Mouse (Mus musculus) limb, embryonic 14.5 days (tissue): ENCODE results near the gene Cxcl14. TPM values are rescaled to one million over a fixed set of nuclear protein-coding genes. Genes with fewer than 3 reads are reported as not detected.

Experiments used
- ATAC-seq: fragments of 200-750 bp; cut with Nextera tagmentation; 2 replicates; pipeline ENCODE4 v1.8.0; 2017; ENCODE audit warnings: low read depth, moderate number of reproducible peaks, moderate TSS enrichment; ENCODE audit not compliant: low FRiP score
- DNase-seq: peaks from one replicate; pipeline ENCODE4 v3.0.0-alpha.2; 2015; ENCODE audit warnings: low spot score
- H3K27ac ChIP-seq: fragments of 300-500 bp; sonication (generic); replicated peaks from 2 replicates; pipeline ENCODE4 v1.5.1; 2014; ENCODE audit warnings: low read depth, mild to moderate bottlenecking, low read length, moderate library complexity, mixed read lengths
- H3K27me3 ChIP-seq: fragments of 300-500 bp; sonication (generic); 2 replicates; pipeline ENCODE4 v1.6.1; 2014; ENCODE audit warnings: low read length, mixed read lengths; ENCODE audit not compliant: control insufficient read depth, insufficient read depth
- H3K36me3 ChIP-seq: fragments of 300-500 bp; sonication (generic); 2 replicates; pipeline ENCODE4 v1.6.1; 2014; ENCODE audit warnings: mild to moderate bottlenecking, low read length, moderate library complexity, mixed read lengths; ENCODE audit not compliant: control insufficient read depth, insufficient read depth
- H3K4me1 ChIP-seq: fragments of 300-500 bp; sonication (generic); 2 replicates; pipeline ENCODE4 v1.6.1; 2014; ENCODE audit warnings: antibody characterized with exemption, low read length, mixed read lengths; ENCODE audit not compliant: control insufficient read depth, insufficient read depth
- H3K4me2 ChIP-seq: fragments of 300-500 bp; sonication (generic); replicated peaks from 2 replicates; pipeline ENCODE4 v1.6.1; 2014; ENCODE audit warnings: low read depth, mild to moderate bottlenecking, low read length, moderate library complexity; ENCODE audit not compliant: severe bottlenecking
- H3K4me3 ChIP-seq: fragments of 300-500 bp; sonication (generic); replicated peaks from 2 replicates; pipeline ENCODE4 v1.5.1; 2014; ENCODE audit warnings: low read length
- H3K9ac ChIP-seq: fragments of 300-500 bp; sonication (generic); 2 replicates; pipeline ENCODE4 v1.6.1; 2014; ENCODE audit warnings: mild to moderate bottlenecking, low read depth, low read length, moderate library complexity; ENCODE audit not compliant: severe bottlenecking
- H3K9me3 ChIP-seq: fragments of 300-500 bp; sonication (generic); 2 replicates; pipeline ENCODE4 v1.6.1; 2016; ENCODE audit warnings: low read length; ENCODE audit not compliant: control insufficient read depth
- POLR2A ChIP-seq: fragments of 200-500 bp; IDR thresholded peaks from 2 replicates; pipeline ENCODE4 v1.8.0; 2012; ENCODE audit warnings: inconsistent platforms, mild to moderate bottlenecking, moderate library complexity, borderline replicate concordance; ENCODE audit not compliant: insufficient read depth, insufficient read length; ENCODE audit errors: extremely low read depth
- WGBS: fragments of 180-500 bp; shearing (Covaris S2); extraction: QIAGEN DNeasy Blood & Tissue Kit; methylation state at CpG from one replicate; pipeline ENCODE4 v1.1.7; 2014; 5-methylcytosine and 5-hydroxymethylcytosine counted together
- polyA plus RNA-seq, 2 experiments: library from polyadenylated mRNA; depleted of rRNA in 1 of 2; stranded (reverse) in 1 of 2; unstranded in 1 of 2; fragments of >200 nt; fragmentation: Nextera tagmentation in 1 of 2; extraction: Ambion mirVana in 1 of 2; gene quantifications; 2 replicates each; pipeline versions ENCODE4 v1.2.1 to v1.2.3; 2012 to 2014

Gene Cxcl14
- polyA plus RNA-seq, 2 experiments: 443 to 474 TPM

DNA sequence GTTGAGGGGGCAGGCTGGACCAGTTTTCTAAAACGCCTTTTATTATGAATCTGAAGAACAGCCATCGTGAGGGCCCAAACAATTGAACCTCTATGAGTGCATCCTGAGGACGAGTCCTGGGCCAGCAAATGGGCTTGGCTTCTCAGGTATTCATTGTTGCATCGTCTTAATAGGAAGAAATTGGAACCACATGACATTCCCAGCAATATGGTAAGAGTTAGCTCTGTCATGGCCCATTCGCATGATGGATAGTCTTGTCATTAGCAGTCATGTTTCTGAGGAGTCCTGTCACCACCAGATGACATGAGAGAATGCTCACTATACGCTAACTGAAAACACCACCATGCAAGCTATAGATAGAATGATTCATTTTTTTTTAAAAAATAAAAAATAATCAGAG, 32.8 kb upstream of the Cxcl14 start:
- H3K9ac ChIP-seq: no peak overlapping the region
- DNase-seq: peak; percentile 66
- no peaks in the 10 kb centered on the region for H3K27me3 ChIP-seq
- H3K4me2 ChIP-seq: no peak overlapping the region
- H3K36me3 ChIP-seq: no peaks in the 10 kb centered on the region
- peaks cover 35% of the 10 kb centered on the region for H3K4me1 ChIP-seq
- no peak for TF ChIP-seq POLR2A
- H3K4me3 ChIP-seq: no peak overlapping the region
- no peaks in the 10 kb centered on the region for H3K9me3 ChIP-seq
- no peak for ATAC-seq
- no peak overlapping the region for H3K27ac ChIP-seq
- 54% methylated on average over 6 of the region's 6 CpGs for WGBS

DNA sequence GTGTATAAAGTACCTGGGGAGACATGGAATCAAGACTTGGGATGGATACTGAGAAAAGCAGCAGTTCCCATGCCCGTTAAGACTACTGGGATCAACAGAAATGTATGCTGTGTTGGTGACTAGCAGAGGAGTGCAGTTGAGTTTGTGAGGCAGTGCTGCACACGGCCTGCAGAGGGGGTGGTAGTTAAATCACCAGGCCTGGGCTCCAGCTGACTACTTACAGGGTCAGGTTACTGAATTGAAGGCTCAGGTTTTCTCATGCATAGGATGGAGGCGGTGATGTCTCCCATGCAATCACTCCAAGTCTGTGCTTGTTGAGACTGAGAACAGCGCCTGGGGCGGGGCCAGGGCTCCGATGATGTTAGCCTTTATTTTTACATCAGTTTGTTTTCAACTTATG, 31.4 kb upstream of the Cxcl14 start:
- peak; percentile 60; the same call in 1 of the 2 replicates for ATAC-seq

GRCm38 (mm10) chr13:56321635-56322034, 25.3 kb upstream of the Cxcl14 start:
- Histone ChIP-seq H3K36me3 (no peaks in the 10 kb centered on the region), H3K4me2 (no peak overlapping the region; the same call in 1 of the 2 replicates), H3K9ac (no peak overlapping the region), H3K27me3 (no peaks in the 10 kb centered on the region), H3K4me1 (peaks cover 29% of the 10 kb centered on the region), H3K4me3 (no peak overlapping the region), H3K27ac (peak overlapping the region; percentile 73), H3K9me3 (no peaks in the 10 kb centered on the region)
- DNase-seq: peak; percentile 58
- 14% methylated on average over 7 of the region's 7 CpGs for whole genome bisulfite sequencing
- no peak for TF ChIP-seq POLR2A
- peak; percentile 81 for ATAC-seq

More for the DNA sequence above, 31.4 kb upstream of the Cxcl14 start:
- no peak overlapping the region for H3K9ac ChIP-seq
- no peaks in the 10 kb centered on the region for H3K9me3 ChIP-seq
- H3K4me2 ChIP-seq: no peak overlapping the region
- TF ChIP-seq POLR2A: no peak
- WGBS: 13% methylated on average over 6 of the region's 6 CpGs
- no peaks in the 10 kb centered on the region for H3K36me3 ChIP-seq
- H3K4me3 ChIP-seq: no peak overlapping the region
- H3K4me1 ChIP-seq: peaks cover 35% of the 10 kb centered on the region
- peak; percentile 64 for DNase-seq
- H3K27me3 ChIP-seq: no peaks in the 10 kb centered on the region
- peak overlapping the region; percentile 21; the same call in 1 of the 2 replicates for H3K27ac ChIP-seq

DNA sequence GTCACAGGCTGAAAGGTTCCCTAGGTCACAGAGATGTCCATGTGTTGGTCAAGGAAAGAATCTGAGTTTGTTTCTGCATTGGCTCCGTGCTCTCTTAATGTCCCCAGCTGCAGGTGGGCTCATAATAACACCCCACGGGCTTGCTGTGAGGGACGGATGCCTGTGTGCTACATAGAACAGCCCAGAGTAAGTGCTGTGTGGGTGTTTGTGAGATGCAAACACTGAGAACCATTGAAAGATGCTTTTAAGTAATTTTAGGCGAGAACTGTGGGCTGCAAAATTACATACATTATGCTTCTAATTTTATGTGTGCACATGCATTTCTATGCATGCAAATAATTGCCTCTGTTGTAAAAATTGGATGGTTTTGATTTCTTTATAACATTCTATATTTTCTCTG, 20.6 kb upstream of the Cxcl14 start:
- Histone ChIP-seq H3K4me3 (no peak overlapping the region), H3K9ac (no peak overlapping the region), H3K27me3 (no peaks in the 10 kb centered on the region), H3K4me2 (no peak overlapping the region), H3K4me1 (peaks cover 40% of the 10 kb centered on the region), H3K36me3 (no peaks in the 10 kb centered on the region), H3K27ac (no peak overlapping the region), H3K9me3 (no peaks in the 10 kb centered on the region)
- DNase-seq (no peak), ATAC-seq (no peak)
- 32% methylated on average over 4 of the region's 4 CpGs for WGBS
- TF ChIP-seq POLR2A: no peak

- no peak for DNase-seq
- 0 out of 2 replicates have a peak overlapping the region, but pooled peaks have one; percentile 26 for H3K27ac ChIP-seq
Observed at GRCm38 (mm10) chr13:56315201-56315600, 18.9 kb upstream of the Cxcl14 start.

More at GRCm38 (mm10) chr13:56315201-56315600, 18.9 kb upstream of the Cxcl14 start:
- TF ChIP-seq POLR2A: no peak
- 16% methylated on average over 3 of the region's 3 CpGs for WGBS
- Histone ChIP-seq H3K4me1 (peaks cover 25% of the 10 kb centered on the region), H3K9me3 (peaks cover 10% of the 10 kb centered on the region; the same call in 1 of the 2 replicates), H3K9ac (no peak overlapping the region), H3K4me3 (no peak overlapping the region), H3K36me3 (no peaks in the 10 kb centered on the region), H3K27me3 (no peaks in the 10 kb centered on the region), H3K4me2 (no peak overlapping the region)
- 0 out of 2 replicates have a peak, but pooled peaks have one; percentile 26 for ATAC-seq
